Mouse (Mus musculus) MEL (cell line): ENCODE results near the gene Acpp. TPM values are rescaled to one million over a fixed set of nuclear protein-coding genes. Genes with fewer than 3 reads are reported as not detected.

Experiments
- DNase-seq: peaks from one replicate; pipeline ENCODE4 v3.0.0; 2011; ENCODE audit warnings: low read depth, low spot score
- H3K27ac ChIP-seq: 2 replicates; pipeline ENCODE4 v1.5.1; 2012; ENCODE audit warnings: low read depth, mild to moderate bottlenecking, control low read depth, low read length, moderate library complexity; ENCODE audit not compliant: control insufficient read depth
- H3K27me3 ChIP-seq, 2 experiments: fragments of 150-350 bp in 1 of 2; sonication (generic) in 1 of 2; 2 replicates each; pipeline ENCODE4 v1.6.1; 2012; ENCODE audit warnings: low read length in 2 of 2, mild to moderate bottlenecking in 2 of 2, improper control_type of control experiment in 1 of 2, moderate library complexity in 1 of 2; ENCODE audit not compliant: insufficient read depth in 2 of 2, control insufficient read depth in 1 of 2
- H3K36me3 ChIP-seq, 2 experiments: 2 replicates each; pipeline ENCODE4 v1.6.1; 2012 to 2014; ENCODE audit warnings: low read length in 2 of 2, improper control_type of control experiment in 1 of 2, inconsistent platforms in 1 of 2, mild to moderate bottlenecking in 1 of 2; ENCODE audit not compliant: insufficient read depth in 2 of 2, control insufficient read depth in 1 of 2
- H3K4me1 ChIP-seq, 2 experiments: fragments of 150-350 bp in 1 of 2; sonication (generic) in 1 of 2; 2 replicates each; pipeline ENCODE4 v1.6.1; 2012; ENCODE audit warnings: low read length in 2 of 2, improper control_type of control experiment in 1 of 2, mild to moderate bottlenecking in 1 of 2; ENCODE audit not compliant: insufficient read depth in 2 of 2, control insufficient read depth in 1 of 2
- H3K4me3 ChIP-seq, 2 experiments: fragments of 150-350 bp in 1 of 2; sonication (generic) in 1 of 2; 2 replicates each; pipeline ENCODE4 v1.5.1; 2012; ENCODE audit warnings: low read depth in 2 of 2, low read length in 2 of 2, mild to moderate bottlenecking in 2 of 2, moderate library complexity in 2 of 2, control low read depth in 1 of 2, improper control_type of control experiment in 1 of 2; ENCODE audit not compliant: control insufficient read depth in 1 of 2, insufficient read depth in 1 of 2
- H3K79me2 ChIP-seq: 2 replicates; pipeline ENCODE4 v1.6.1; 2012; ENCODE audit warnings: mild to moderate bottlenecking, low read length, moderate library complexity; ENCODE audit not compliant: control insufficient read depth, poor library complexity, insufficient read depth
- H3K9ac ChIP-seq: 2 replicates; pipeline ENCODE4 v1.6.1; 2012; ENCODE audit warnings: low read depth, mild to moderate bottlenecking, control low read depth, low read length, moderate library complexity; ENCODE audit not compliant: control insufficient read depth, poor library complexity, severe bottlenecking
- H3K9me3 ChIP-seq: fragments of 150-350 bp; sonication (generic); replicated peaks from 2 replicates; pipeline ENCODE4 v1.6.1; 2012; ENCODE audit warnings: mild to moderate bottlenecking, low read length, improper control_type of control experiment, moderate library complexity; ENCODE audit not compliant: insufficient read depth
- BHLHE40 ChIP-seq: IDR thresholded peaks from 2 replicates; pipeline ENCODE4 v1.6.1; 2012; ENCODE audit warnings: low read depth, mild to moderate bottlenecking, inconsistent platforms, low read length, improper control_type of control experiment, borderline replicate concordance
- CHD1 ChIP-seq: IDR thresholded peaks from 2 replicates; pipeline ENCODE4 v1.6.1; 2012; ENCODE audit warnings: low read depth, mild to moderate bottlenecking, inconsistent platforms, low read length, improper control_type of control experiment
- E2F4 ChIP-seq: IDR thresholded peaks from 2 replicates; pipeline ENCODE4 v1.6.1; 2011; ENCODE audit warnings: low read depth, low read length, improper control_type of control experiment, borderline replicate concordance
- GABPA ChIP-seq: IDR thresholded peaks from 2 replicates; pipeline ENCODE4 v1.6.1; 2012; ENCODE audit warnings: low read depth, mild to moderate bottlenecking, inconsistent platforms, low read length, improper control_type of control experiment, moderate library complexity
- MAZ ChIP-seq: IDR thresholded peaks from 2 replicates; pipeline ENCODE4 v1.6.1; 2012; ENCODE audit warnings: low read depth, mild to moderate bottlenecking, inconsistent platforms, low read length, improper control_type of control experiment
- MEF2A ChIP-seq: IDR thresholded peaks from 2 replicates; pipeline ENCODE4 v1.6.1; 2014; ENCODE audit warnings: low read depth, mild to moderate bottlenecking, inconsistent platforms, low read length, improper control_type of control experiment; ENCODE audit not compliant: poor library complexity, insufficient replicate concordance, severe bottlenecking; ENCODE audit errors: extremely low read depth
- MXI1 ChIP-seq: IDR thresholded peaks from 2 replicates; pipeline ENCODE4 v1.6.1; 2011; ENCODE audit warnings: mild to moderate bottlenecking, low read depth, low read length, improper control_type of control experiment
- MYB ChIP-seq: IDR thresholded peaks from 2 replicates; pipeline ENCODE4 v1.6.1; 2011; ENCODE audit warnings: mild to moderate bottlenecking, low read depth, low read length, improper control_type of control experiment
- POLR2AphosphoS2 ChIP-seq: IDR thresholded peaks from 2 replicates; pipeline ENCODE4 v1.6.1; 2011; ENCODE audit warnings: low read length, improper control_type of control experiment
- RCOR1 ChIP-seq: IDR thresholded peaks from 2 replicates; pipeline ENCODE4 v1.6.1; 2012; ENCODE audit warnings: low read depth, mild to moderate bottlenecking, inconsistent platforms, low read length, improper control_type of control experiment
- SMC3 ChIP-seq: IDR thresholded peaks from 2 replicates; pipeline ENCODE4 v1.6.1; 2011; ENCODE audit warnings: low read depth, low read length, improper control_type of control experiment
- TCF12 ChIP-seq: IDR thresholded peaks from 2 replicates; pipeline ENCODE4 v1.6.1; 2014; ENCODE audit warnings: low read depth, mild to moderate bottlenecking, inconsistent platforms, low read length, improper control_type of control experiment, moderate library complexity
- ZKSCAN1 ChIP-seq: IDR thresholded peaks from 2 replicates; pipeline ENCODE4 v1.6.1; 2012; ENCODE audit warnings: low read depth, mild to moderate bottlenecking, inconsistent platforms, low read length, improper control_type of control experiment, moderate library complexity
- polyA plus RNA-seq, 2 experiments: library from polyadenylated mRNA; stranded (reverse) in 1 of 2; unstranded in 1 of 2; fragments of >175 nt in 1 of 2; fragments of >200 nt in 1 of 2; gene quantifications; 2 replicates each; pipeline versions ENCODE4 v1.2.1 to v1.2.4; 2012; ENCODE audit warnings: low replicate concordance in 2 of 2, low read depth in 1 of 2; ENCODE audit not compliant: insufficient read length in 2 of 2, insufficient read depth in 1 of 2, missing spikeins in 1 of 2
- total RNA-seq: library from RNA; depleted of rRNA; stranded (reverse); fragments of 300-350 nt; gene quantifications from 2 replicates; pipeline ENCODE4 v1.2.3, GENCODE M21; 2012

The Acpp gene
- total and polyA plus RNA-seq, 3 experiments = 0.03 TPM; not detected in 2

DNA sequence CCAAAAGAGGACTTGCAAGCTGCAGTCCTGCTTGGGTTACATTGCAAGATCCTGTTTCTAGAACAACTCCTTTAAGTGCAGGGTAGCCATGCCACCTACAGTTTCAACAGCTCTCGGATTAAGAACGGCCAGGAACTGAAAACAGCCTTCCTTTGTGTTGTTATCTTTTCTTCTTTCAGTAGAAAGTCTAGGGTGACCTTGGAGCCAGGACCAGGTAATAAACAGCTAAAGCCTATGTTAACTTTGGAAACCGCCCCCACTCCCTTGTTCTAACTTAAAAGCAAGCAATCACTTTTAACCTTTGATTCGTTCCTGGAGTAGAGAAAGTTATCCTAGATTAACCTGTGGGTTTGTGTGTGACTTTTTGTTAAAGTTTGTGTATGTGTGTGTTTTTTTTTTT is 33.2 kb downstream of the Acpp start:
- Histone ChIP-seq H3K36me3 (no peaks in the 10 kb centered on the region), H3K4me3 (no peak overlapping the region)

DNA sequence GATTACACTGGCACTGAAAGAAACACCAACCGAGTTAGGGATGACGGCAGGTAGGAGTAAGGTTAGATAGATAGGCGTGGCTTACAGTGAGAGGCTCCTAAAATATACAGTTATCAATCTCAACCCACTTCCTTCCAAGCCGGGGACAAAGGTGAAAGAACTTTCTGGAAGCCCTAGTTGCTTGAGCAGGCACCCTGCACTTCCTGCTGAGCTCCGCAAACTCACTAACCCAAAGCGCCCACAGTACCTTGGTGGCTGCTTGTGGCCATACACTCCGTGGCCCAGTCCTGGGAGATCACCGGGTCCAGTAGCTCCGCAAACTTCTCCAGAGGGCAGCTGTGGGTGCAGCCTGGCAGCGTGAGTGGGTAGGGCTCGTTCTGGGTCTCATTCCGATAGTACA is 37.0 kb downstream of the Acpp start:
- no peak for DNase-seq
- Histone ChIP-seq H3K27me3 (peaks cover 0 to 4% of the 10 kb centered on the region in 2 experiments; a peak in 2 of 4 replicates), H3K79me2 (no peaks in the 10 kb centered on the region), H3K36me3 (no peaks in the 10 kb centered on the region), H3K4me1 (peaks cover 0 to under 1% of the 10 kb centered on the region in 2 experiments; a peak in 1 of 4 replicates), H3K4me3 (no peak overlapping the region), H3K9me3 (no peaks in the 10 kb centered on the region), H3K9ac (no peak overlapping the region), H3K27ac (no peak overlapping the region)
- TF ChIP-seq SMC3 (no peak), GABPA (no peak), TCF12 (no peak), ZKSCAN1 (no peak), MAZ (no peak), MXI1 (no peak), MEF2A (no peak), E2F4 (no peak), MYB (no peak), CHD1 (no peak), BHLHE40 (no peak)

More for the DNA sequence above, 33.2 kb downstream of the Acpp start:
- DNase-seq = no peak
- H3K9ac ChIP-seq = no peak overlapping the region
- TF ChIP-seq MYB (no peak), GABPA (no peak)
- H3K27me3 ChIP-seq = peaks cover 0 to 2% of the 10 kb centered on the region in 2 experiments; a peak in 1 of 4 replicates
- H3K9me3 ChIP-seq = no peaks in the 10 kb centered on the region
- H3K27ac ChIP-seq = no peak overlapping the region
- no peaks in the 10 kb centered on the region for H3K79me2 ChIP-seq
- H3K4me1 ChIP-seq = peaks cover 3 to 5% of the 10 kb centered on the region in 2 experiments; a peak in 3 of 4 replicates

DNA sequence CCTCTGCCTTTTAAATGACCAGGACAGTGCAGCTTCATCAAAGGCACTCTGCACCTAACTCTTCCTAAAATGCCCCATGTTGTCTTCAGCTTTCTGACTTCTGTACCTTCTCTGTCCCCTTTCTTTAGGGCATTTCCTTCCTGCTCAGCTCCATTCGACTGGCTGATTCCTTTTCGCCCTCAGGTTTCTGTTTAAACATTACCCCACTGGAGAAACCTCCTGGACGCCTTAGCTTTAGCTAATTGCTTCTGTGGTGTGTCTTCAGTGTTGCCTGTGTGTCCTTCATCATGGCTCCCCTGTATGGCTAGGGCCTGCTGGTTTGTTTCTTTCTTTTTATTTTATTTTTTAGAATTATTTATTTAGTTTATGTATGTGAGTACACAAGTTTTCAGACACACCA is 40.5 kb downstream of the Acpp start:
- H3K27ac ChIP-seq = no peak overlapping the region
- H3K4me3 ChIP-seq = no peak overlapping the region
- no peak overlapping the region for H3K9ac ChIP-seq
- H3K9me3 ChIP-seq = no peaks in the 10 kb centered on the region
- peaks cover 0 to 4% of the 10 kb centered on the region in 2 experiments; a peak in 2 of 4 replicates for H3K27me3 ChIP-seq
- H3K4me1 ChIP-seq = no peaks in the 10 kb centered on the region
- TF ChIP-seq POLR2AphosphoS2 (no peak), MAZ (no peak), RCOR1 (no peak)
- no peaks in the 10 kb centered on the region for H3K36me3 ChIP-seq
- DNase-seq = no peak
- no peaks in the 10 kb centered on the region for H3K79me2 ChIP-seq
